Mouse (Mus musculus) forebrain, embryonic 10.5 days (tissue): ENCODE measurements around the gene Epor. TPM values are rescaled to one million over a fixed set of nuclear protein-coding genes. Genes with fewer than 3 reads are reported as not detected.

Experiments used
- DNase-seq: peaks from one replicate; pipeline ENCODE4 v3.0.0-alpha.2; 2017; ENCODE audit warnings: low spot score; ENCODE audit errors: extremely low spot score
- H3K27ac ChIP-seq: fragments of 300-500 bp; sonication (generic); 2 replicates; pipeline ENCODE4 v1.5.1; 2016; ENCODE audit warnings: mild to moderate bottlenecking
- H3K27me3 ChIP-seq: fragments of 300-500 bp; sonication (generic); 2 replicates; pipeline ENCODE4 v1.6.1; 2016; ENCODE audit warnings: mild to moderate bottlenecking; ENCODE audit not compliant: poor library complexity, severe bottlenecking
- H3K36me3 ChIP-seq: fragments of 300-500 bp; sonication (generic); replicated peaks from 2 replicates; pipeline ENCODE4 v1.6.1; 2016; ENCODE audit warnings: mild to moderate bottlenecking, moderate library complexity
- H3K4me1 ChIP-seq: fragments of 300-500 bp; sonication (generic); 2 replicates; pipeline ENCODE4 v1.6.1; 2016
- H3K4me3 ChIP-seq: fragments of 300-500 bp; sonication (generic); 2 replicates; pipeline ENCODE4 v1.5.1; 2016; ENCODE audit warnings: mild to moderate bottlenecking, moderate library complexity
- H3K9me3 ChIP-seq: fragments of 300-500 bp; sonication (generic); 2 replicates; pipeline ENCODE4 v1.6.1; 2016; ENCODE audit warnings: mild to moderate bottlenecking, moderate library complexity
- WGBS: fragments of 180-500 bp; shearing (Covaris S2); methylation state at CpG from one replicate; pipeline ENCODE4 v1.1.7; 2016; 5-methylcytosine and 5-hydroxymethylcytosine counted together
- polyA plus RNA-seq: library from polyadenylated mRNA; unstranded; fragments of >200 nt; fragmentation: Nextera tagmentation; extraction: Ambion mirVana; gene quantifications from 2 replicates; pipeline ENCODE4 v1.2.1, GENCODE M21; 2016

Epor gene
- polyA plus RNA-seq, 1 experiment from 2014 or later, result 10.8 TPM

GRCm38 (mm10) chr9:21944267-21944666 is 19.0 kb downstream of the Epor start:
- no peaks in the 10 kb centered on the region for H3K9me3 ChIP-seq
- H3K4me3 ChIP-seq, result no peak overlapping the region
- peaks cover 48% of the 10 kb centered on the region for H3K27me3 ChIP-seq
- WGBS, result 25% methylated on average over 23 of the region's 23 CpGs
- peaks cover 19% of the 10 kb centered on the region for H3K4me1 ChIP-seq
- H3K36me3 ChIP-seq, result peaks cover 8% of the 10 kb centered on the region
- H3K27ac ChIP-seq, result no peak overlapping the region
- no peak for DNase-seq

- H3K9me3 ChIP-seq, result no peaks in the 10 kb centered on the region
- H3K4me3 ChIP-seq, result no peak overlapping the region
- no peak for DNase-seq
- whole genome bisulfite sequencing, result 63% methylated on average over 12 of the region's 12 CpGs
- no peak overlapping the region for H3K27ac ChIP-seq
- peaks cover 9% of the 10 kb centered on the region for H3K36me3 ChIP-seq
- peaks cover 19% of the 10 kb centered on the region for H3K4me1 ChIP-seq
- peaks cover 45% of the 10 kb centered on the region for H3K27me3 ChIP-seq
Measured at GRCm38 (mm10) chr9:21943638-21944037, 19.7 kb downstream of the Epor start.

GRCm38 (mm10) chr9:21943046-21943445 is 20.3 kb downstream of the Epor start:
- Histone ChIP-seq H3K4me3 (no peak overlapping the region), H3K36me3 (peaks cover 9% of the 10 kb centered on the region), H3K4me1 (peaks cover 21% of the 10 kb centered on the region), H3K27ac (no peak overlapping the region), H3K27me3 (peaks cover 44% of the 10 kb centered on the region), H3K9me3 (no peaks in the 10 kb centered on the region)
- WGBS, result 83% methylated on average over 12 of the region's 12 CpGs
- no peak for DNase-seq

GRCm38 (mm10) chr9:21938234-21938855 is 25.0 kb downstream of the Epor start:
- Histone ChIP-seq H3K9me3 (no peaks in the 10 kb centered on the region), H3K27me3 (peaks cover 34% of the 10 kb centered on the region), H3K27ac (no peak overlapping the region), H3K4me3 (peak overlapping the region; percentile 73; the same call in 1 of the 2 replicates), H3K4me1 (peaks cover 22% of the 10 kb centered on the region), H3K36me3 (peaks cover 9% of the 10 kb centered on the region)
- no peak for DNase-seq
- 89% methylated on average over 4 of the region's 4 CpGs for WGBS

GRCm38 (mm10) chr9:21937711-21938175 is 25.6 kb downstream of the Epor start:
- no peaks in the 10 kb centered on the region for H3K9me3 ChIP-seq
- 87% methylated on average over 4 of the region's 4 CpGs for WGBS

GRCm38 (mm10) chr9:21936692-21937570 is 26.4 kb downstream of the Epor start, which contains the start of gene Plppr2:
TSS of gene Plppr2 (plus strand) at chr9:21937033.
- 3% methylated on average over 43 of the region's 43 CpGs for WGBS
- Histone ChIP-seq H3K9me3 (no peaks in the 10 kb centered on the region), H3K36me3 (peaks cover 9% of the 10 kb centered on the region), H3K4me1 (peaks cover 22% of the 10 kb centered on the region), H3K4me3 (peak within 1 kb of the TSS; percentile 73), H3K27ac (peak within 1 kb of the TSS; percentile 86), H3K27me3 (peaks cover 42% of the 10 kb centered on the region)
- peak; percentile 99 for DNase-seq

More at GRCm38 (mm10) chr9:21937711-21938175, 25.6 kb downstream of the Epor start:
- Histone ChIP-seq H3K36me3 (peaks cover 9% of the 10 kb centered on the region), H3K4me1 (peaks cover 22% of the 10 kb centered on the region), H3K27me3 (peaks cover 37% of the 10 kb centered on the region), H3K27ac (no peak overlapping the region), H3K4me3 (peak overlapping the region; percentile 73)
- no peak for DNase-seq

- H3K4me3 ChIP-seq, result no peak overlapping the region
- WGBS, result 90% methylated on average over 7 of the region's 7 CpGs
- no peak overlapping the region for H3K27ac ChIP-seq
- H3K9me3 ChIP-seq, result no peaks in the 10 kb centered on the region
- H3K4me1 ChIP-seq, result peaks cover 22% of the 10 kb centered on the region
- H3K36me3 ChIP-seq, result peaks cover 2% of the 10 kb centered on the region; the same call in 1 of the 2 replicates
- DNase-seq, result no peak
- peaks cover 42% of the 10 kb centered on the region for H3K27me3 ChIP-seq
Measured at GRCm38 (mm10) chr9:21935466-21936131, 27.7 kb downstream of the Epor start.

GRCm38 (mm10) chr9:21934021-21934420 is 29.3 kb downstream of the Epor start:
- no peaks in the 10 kb centered on the region for H3K9me3 ChIP-seq
- no peak for DNase-seq
- WGBS, result 91% methylated on average over 12 of the region's 12 CpGs
- no peak overlapping the region for H3K4me3 ChIP-seq
- H3K4me1 ChIP-seq, result peaks cover 22% of the 10 kb centered on the region
- no peak overlapping the region for H3K27ac ChIP-seq
- no peaks in the 10 kb centered on the region for H3K36me3 ChIP-seq
- H3K27me3 ChIP-seq, result peaks cover 42% of the 10 kb centered on the region

- no peak overlapping the region for H3K4me3 ChIP-seq
- DNase-seq, result no peak
- H3K9me3 ChIP-seq, result no peaks in the 10 kb centered on the region
- WGBS, result 66% methylated on average over 12 of the region's 12 CpGs
- peaks cover 34% of the 10 kb centered on the region for H3K27me3 ChIP-seq
- peaks cover 20% of the 10 kb centered on the region for H3K4me1 ChIP-seq
- no peak overlapping the region for H3K27ac ChIP-seq
- no peaks in the 10 kb centered on the region for H3K36me3 ChIP-seq
Measured at GRCm38 (mm10) chr9:21932445-21933137, 30.7 kb downstream of the Epor start.

- Histone ChIP-seq H3K4me1 (peaks cover 18% of the 10 kb centered on the region), H3K4me3 (no peak overlapping the region), H3K9me3 (no peaks in the 10 kb centered on the region), H3K27me3 (peaks cover 34% of the 10 kb centered on the region), H3K27ac (no peak overlapping the region), H3K36me3 (no peaks in the 10 kb centered on the region)
- DNase-seq, result no peak
- 75% methylated on average over 2 of the region's 2 CpGs for WGBS
Measured at GRCm38 (mm10) chr9:21932006-21932405, 31.3 kb downstream of the Epor start.

GRCm38 (mm10) chr9:21929208-21929607 is 34.1 kb downstream of the Epor start:
- no peak overlapping the region for H3K27ac ChIP-seq
- H3K4me1 ChIP-seq, result peaks cover 19% of the 10 kb centered on the region
- H3K27me3 ChIP-seq, result peaks cover 20% of the 10 kb centered on the region
- WGBS, result 82% methylated on average over 3 of the region's 3 CpGs
- DNase-seq, result no peak
- H3K9me3 ChIP-seq, result no peaks in the 10 kb centered on the region
- no peak overlapping the region for H3K4me3 ChIP-seq
- peaks cover 11% of the 10 kb centered on the region for H3K36me3 ChIP-seq

- Histone ChIP-seq H3K4me3 (peak within 1 kb of the TSS; percentile 52), H3K36me3 (peaks cover 15% of the 10 kb centered on the region), H3K27ac (peak within 1 kb of the TSS; percentile 73), H3K27me3 (0 out of 2 replicates have a peak, but pooled peaks cover under 1% of the 10 kb centered on the region), H3K4me1 (peaks cover 19% of the 10 kb centered on the region), H3K9me3 (no peaks in the 10 kb centered on the region)
- WGBS, result under 1% methylated on average over 28 of the region's 28 CpGs
- DNase-seq, result peak; percentile 93
Measured at GRCm38 (mm10) chr9:21927208-21927753, 36.0 kb downstream of the Epor start, which contains the start of the genes Ccdc159 and Tmem205. TSS of gene Ccdc159 (plus strand) at chr9:21927471. TSS of gene Tmem205 (minus strand) at chr9:21927556.
